Mouse (Mus musculus) embryo, embryonic 11 days (tissue): ENCODE measurements around the gene Snx33.
"Not testable (repeated sequence)": the region's sequence is repeated elsewhere in the genome, so short reads cannot be mapped to it uniquely, and the experiment has no call there.

Experiments
- DNase-seq: peaks from one replicate; pipeline ENCODE4 v3.0.0-alpha.2; 2015

Snx33 gene

DNA sequence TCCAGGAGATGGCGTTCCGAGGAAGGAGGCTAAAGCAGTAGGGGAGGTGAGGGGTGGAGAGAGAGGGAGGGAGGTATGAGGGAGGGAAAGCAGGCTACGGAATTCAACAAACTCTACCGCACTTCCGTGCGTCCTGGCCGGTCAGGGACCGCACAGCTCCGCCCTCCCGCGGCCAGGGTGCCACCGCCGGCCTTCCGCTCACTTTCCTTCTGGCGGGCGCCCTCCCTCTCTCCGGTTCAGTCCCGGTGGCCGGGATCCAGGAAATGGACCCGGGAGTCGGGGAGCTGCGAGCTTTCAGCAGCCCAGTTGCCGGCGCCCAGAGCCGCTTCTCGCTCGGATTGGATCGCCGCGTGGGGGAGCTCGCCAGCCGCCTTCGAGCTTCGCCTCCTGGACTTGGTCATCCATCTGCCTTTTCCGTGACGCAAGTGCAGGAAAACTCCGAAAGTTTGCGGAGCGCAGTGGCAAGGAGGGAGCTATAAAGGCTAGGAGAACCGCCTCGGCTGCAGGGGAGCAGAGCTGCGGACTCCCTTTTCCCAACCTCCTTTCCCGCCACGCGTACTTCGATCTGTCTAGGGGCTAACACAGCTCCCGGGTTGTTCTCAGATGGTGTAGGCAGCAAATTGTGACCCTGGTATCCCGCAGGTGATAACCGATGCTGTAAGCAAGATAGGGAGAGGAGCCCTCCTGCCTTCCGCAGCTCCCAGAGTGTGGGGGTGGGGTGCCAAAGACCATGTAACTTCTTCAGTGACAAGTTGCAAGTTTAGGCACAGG, at the start of gene Snx33:
TSS of gene Snx33 (minus strand) at position 331 of the 771 bp plus-strand sequence.
- DNase-seq = peak; percentile 94

DNA sequence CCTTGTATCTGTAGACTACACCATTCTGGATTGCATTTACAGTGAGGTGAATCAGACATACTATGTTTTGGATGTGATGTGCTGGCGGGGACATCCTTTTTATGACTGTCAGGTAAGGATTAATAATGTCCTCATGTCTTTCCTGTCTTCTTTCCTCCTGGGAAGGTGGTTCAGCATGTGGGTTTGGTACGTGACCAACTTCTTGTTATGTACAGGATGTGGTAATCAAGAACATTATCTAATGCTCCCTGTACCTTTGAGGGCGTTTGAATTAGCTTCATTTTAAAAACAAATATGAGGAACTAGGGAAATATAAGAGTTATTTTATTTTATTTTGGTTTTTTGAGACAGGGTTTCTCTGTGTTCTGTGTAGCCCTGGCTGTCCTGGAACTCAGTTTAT, 47.0 kb upstream of the Snx33 start:
- DNase-seq = no peak

- DNase-seq = no peak
Measured at GRCm38 (mm10) chr9:56973960-56974524, 45.9 kb upstream of the Snx33 start.

DNA sequence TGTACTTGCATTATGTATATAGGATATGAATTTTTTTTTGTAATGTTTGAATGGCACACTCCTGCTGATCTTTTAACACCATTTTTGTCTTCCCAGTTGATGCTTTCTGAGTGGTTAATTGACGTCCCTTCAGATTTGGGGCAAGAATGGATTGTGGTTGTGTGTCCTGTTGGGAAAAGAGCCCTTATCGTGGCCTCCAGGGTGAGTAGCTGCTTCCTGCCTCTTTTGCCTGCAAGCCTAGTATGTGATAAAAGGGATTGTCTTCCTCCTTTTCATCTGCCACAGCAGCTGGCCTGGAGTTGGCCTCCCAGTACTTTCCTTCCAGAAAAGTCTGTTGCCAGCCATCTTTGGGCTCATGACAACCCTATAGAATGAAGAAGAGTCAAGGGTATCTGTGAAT, 42.0 kb upstream of the Snx33 start:
- no peak for DNase-seq

- DNase-seq = no peak
Measured at GRCm38 (mm10) chr9:56961591-56961990, 33.4 kb upstream of the Snx33 start.

- no peak for DNase-seq
Measured at GRCm38 (mm10) chr9:56958689-56959088, 30.5 kb upstream of the Snx33 start.

DNA sequence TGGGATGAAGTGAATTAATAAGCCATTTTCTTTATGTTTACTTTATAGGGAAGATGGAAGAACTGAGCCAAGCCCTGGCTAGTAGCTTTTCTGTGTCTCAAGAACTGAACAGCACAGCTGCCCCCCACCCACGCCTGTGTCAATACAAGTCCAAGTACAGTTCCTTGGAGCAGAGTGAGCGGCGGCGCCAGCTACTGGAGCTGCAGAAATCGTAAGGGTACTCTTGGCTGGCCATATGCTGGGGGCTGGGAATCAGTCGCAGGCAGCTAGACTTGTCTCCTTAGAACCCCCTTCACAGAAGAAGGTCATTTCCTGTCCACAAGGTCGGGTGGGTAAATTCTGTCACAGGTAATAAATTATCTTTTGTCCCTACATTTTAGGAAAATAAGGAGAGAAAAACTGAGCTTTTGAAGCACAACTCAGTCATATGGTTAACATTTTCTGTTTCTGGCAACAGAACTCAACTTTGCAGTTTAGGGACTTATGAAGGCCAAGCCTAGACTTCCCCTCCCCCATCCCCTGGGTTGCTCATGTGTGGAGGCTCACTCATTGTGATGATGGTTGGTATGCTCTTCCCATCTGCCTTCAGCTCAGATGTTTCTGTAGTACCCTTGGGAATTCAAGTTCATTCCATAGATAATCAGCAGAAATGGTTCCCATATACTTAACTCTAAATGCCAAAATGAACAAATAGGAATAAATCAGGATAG, 28.9 kb upstream of the Snx33 start:
- peak; percentile 15 for DNase-seq

DNA sequence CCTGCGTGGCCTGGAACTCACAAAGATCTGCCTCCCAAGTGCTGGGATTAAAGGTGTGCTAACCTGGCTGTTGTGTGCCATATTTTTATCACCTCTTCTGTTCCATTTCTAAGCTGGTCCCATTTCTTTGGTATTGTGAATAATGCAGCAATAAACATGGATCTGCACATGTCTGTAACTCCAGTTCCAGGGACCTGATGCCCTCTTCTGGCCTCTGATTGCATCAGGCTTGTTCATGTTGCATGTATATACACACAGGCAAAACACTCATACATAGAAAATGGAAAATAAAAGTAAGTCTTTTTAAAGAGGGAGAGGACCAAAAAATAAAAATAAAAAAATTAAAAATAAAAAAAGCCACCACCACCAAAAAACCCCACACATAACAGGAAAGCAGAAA, 25.4 kb upstream of the Snx33 start:
- DNase-seq = no peak

DNA sequence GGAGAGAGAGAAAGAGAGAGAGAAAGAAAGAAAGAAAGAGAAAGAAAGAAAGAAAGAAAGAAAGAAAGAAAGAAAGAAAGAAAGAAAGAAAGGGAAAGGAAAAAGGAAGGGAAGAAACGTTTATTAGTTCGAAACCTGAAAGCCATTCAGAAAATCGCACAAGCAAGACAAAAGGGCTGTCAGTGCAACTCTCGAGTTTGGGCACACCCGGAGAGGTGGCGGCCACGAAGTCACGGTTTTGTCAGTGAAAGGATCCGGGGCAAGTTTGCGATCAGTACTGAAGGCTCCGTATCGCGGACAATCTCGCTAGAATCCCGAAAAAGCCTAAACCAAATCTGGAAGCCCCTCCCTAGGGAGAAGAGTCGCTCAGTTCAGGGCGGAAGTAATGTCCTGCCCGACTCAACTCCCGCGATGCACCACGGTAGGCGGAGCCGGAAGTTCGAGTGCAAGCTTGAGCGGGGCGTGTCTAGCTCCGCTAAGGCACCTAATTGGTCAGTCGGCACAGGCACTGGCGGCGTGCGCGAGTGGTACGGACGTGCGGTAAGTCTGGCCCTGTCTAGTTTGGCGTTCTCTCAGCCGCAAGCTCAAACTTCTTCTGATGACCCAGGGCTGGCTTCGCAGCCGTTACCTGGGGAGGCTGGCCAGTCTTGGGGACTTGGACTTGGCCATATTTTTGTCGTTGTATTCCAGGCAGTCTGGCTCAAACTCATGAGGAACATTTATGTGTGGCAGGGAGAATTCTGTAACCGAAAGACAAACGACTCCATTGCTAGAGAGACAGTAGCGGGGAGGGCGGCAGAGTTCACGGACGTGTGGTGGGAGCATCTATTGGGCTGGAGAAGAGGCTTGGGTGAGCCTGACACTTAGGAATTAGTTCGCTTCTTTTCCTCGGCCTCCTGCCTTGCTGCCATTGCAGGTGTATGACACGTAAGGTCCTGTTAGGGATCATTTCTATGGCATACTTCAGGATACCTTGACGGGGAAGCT, 22.5 kb upstream of the Snx33 start, which contains the start of gene Snupn:
TSS of gene Snupn (plus strand) at position 465 of the 987 bp plus-strand sequence.
- peak; percentile 100 for DNase-seq

GRCm38 (mm10) chr9:56949767-56950166, 21.6 kb upstream of the Snx33 start:
- peak; percentile 42 for DNase-seq

DNA sequence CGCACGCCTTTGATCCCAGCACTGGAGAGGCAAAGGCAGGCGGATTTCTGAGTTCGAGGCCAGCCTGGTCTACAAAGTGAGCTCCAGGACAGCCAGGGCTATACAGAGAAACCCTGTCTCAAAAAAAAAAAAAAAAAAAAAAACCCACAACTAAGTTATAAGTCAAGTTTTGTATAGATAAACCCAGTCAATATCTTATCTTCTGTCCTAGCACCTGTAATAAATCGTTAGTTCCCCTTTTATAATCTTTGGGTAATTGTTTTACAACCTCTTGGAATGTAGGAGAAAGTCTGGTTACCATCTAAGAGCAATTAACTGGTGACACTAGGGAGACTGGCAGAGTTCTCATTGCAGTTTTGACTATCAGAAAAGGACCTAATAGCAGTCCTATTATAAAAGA, 20.5 kb upstream of the Snx33 start:
- DNase-seq = not testable (repeated sequence)

- peak; percentile 59 for DNase-seq
Measured at GRCm38 (mm10) chr9:56947481-56947880, 19.3 kb upstream of the Snx33 start.

DNA sequence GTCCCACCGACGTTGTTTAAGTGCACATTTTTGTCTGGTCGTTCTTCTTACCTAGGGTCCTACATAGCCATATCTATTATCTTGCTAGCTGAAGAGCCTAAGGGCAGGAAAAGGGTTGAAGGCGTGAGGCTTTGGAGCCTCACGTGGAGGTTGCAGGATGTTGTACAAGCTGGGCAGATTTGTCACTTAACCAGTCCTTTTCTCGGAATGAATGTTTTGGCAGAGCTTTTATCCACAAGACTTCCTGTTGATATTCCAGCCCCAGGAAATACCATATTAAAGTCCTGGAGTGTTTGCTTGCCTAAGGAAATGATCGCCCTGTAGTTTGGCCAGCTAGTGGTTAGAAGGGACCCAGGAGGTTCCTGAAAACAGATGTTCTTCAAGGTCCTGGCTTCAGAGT, 10.2 kb upstream of the Snx33 start:
- peak; percentile 29 for DNase-seq

DNA sequence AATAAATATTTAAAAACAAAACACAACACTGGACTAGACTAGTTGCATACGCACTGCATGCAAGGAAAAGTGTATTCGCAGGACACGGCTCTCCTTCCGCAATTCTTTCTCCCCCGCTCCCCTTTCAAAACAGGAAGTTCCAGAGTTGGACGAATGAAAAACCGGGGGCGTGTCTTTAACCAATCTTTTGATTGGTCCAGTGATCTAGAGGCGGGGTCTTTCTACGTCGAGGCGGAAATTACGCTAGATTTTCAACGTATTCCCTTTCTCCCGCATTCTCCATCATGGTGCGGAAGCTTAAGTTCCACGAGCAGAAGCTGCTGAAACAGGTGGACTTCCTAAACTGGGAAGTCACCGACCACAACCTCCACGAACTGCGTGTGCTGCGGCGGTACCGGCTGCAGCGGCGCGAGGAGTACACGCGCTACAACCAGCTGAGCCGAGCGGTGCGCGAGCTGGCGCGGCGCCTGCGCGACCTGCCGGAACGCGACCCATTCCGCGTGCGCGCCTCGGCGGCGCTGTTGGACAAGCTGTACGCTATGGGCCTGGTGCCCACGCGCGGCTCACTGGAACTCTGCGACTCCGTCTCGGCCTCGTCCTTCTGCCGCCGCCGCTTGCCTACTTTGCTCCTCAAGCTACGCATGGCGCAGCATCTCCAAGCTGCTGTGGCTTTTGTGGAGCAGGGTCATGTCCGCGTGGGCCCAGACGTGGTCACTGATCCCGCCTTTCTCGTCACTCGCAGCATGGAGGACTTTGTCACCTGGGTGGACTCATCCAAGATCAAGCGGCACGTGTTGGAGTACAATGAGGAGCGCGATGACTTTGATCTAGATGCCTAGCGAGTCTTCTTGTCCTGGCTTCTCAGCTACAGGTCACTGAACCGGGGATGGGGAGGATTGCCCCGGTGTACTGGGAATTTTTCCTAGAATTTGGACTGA, 9.3 kb upstream of the Snx33 start, which contains the start of gene Imp3:
TSS of gene Imp3 (plus strand) at position 253 of the 938 bp plus-strand sequence.
- peak; percentile 98 for DNase-seq

GRCm38 (mm10) chr9:56936861-56937222, 8.7 kb upstream of the Snx33 start:
- no peak for DNase-seq

GRCm38 (mm10) chr9:56930556-56930955, 2.4 kb upstream of the Snx33 start:
- DNase-seq = no peak

- no peak for DNase-seq
Measured at GRCm38 (mm10) chr9:56929496-56929895, 1.3 kb upstream of the Snx33 start.

- DNase-seq = peak; percentile 62
Measured at GRCm38 (mm10) chr9:56927191-56928012, 769 bp downstream of the Snx33 start.

GRCm38 (mm10) chr9:56926387-56926786, 1.8 kb downstream of the Snx33 start:
- no peak for DNase-seq

DNA sequence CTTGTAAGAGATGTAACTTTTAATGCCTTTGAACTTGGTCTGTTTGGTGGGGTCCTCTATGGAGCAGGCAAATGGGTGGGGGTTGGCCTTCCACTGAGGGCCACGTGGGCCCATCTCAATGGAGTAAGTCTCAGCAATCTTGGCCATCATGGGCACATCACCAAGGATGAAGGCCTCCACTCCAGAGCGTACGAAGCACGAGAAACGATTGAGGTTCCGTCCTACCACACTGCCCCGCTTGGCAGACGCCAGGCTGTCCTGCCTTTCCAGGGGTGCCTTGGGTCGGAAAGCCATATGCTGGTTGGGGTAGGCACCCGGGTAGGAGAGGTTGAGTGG, 2.2 kb downstream of the Snx33 start:
- no peak for DNase-seq
